8 mouse cellular contexts compared by ENCODE assay signal in the genomic region with DNA sequence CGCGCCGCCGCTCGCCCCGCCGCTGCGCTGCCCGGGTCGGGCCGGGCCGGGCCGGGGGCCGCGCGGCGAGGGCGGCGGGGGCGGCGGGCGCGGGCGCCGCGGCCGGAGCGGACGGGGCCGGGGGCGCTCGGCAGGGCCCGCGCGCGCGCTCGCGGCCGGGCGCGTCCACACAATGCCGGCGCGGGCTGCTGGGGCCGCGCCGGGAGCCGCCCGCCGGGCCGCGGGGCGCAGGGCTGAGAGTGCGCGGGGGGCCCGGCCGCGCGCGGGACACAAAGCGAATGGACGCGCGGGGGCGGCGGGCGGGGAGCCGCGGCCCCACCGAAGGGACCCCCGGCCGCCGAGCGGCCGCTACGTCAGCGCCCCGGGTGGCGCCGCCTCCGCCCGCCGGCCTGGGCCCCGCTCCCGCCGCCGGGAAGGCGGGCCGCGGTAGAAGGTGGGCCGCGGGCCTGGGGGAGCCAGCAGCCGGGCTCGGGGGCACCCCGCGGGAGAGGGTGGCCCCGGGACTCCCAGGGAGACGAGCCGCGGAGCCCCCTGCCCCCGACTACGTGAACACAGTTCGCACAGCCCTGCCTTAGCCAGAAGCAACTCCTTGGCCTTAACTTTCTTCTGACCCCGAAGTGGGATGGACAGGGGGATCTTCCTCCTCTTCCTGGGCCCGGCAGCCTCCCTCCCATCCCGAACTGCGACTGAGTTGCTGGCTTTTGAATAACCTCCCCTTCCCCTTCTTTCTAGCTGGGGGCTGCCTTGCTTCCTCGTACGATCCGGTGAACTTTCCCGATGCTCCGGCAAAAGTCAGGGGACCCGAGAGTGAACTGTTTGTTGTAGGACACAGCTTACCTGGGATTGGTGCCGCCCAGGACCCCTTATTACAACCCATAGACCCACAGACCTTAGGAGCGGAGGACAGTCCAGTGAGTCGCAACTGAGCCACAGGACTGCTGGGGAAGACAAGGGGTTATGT. TPM values are rescaled to one million over a fixed set of nuclear protein-coding genes. Genes with fewer than 3 reads are reported as not detected.
DNase-seq lines count a peak whose midpoint lies in the region; ATAC-seq and TF ChIP-seq lines count a peak whose summit lies in the region.

A gene (minus strand): TSS at position 349 of the 961 bp plus-strand sequence.

- H3K27ac ChIP-seq in embryonic facial prominence, embryonic 13.5 days: peak within 1 kb of the TSS; percentile 93
- H3K27ac ChIP-seq in heart, embryonic 11.5 days (ENCODE audit: low read depth, low read length): peak within 1 kb of the TSS; percentile 80
- peak within 1 kb of the TSS; percentile 93 for H3K27ac ChIP-seq in kidney, postnatal 0 days
- peak within 1 kb of the TSS; percentile 95 for H3K27ac ChIP-seq in lung, embryonic 14.5 days (ENCODE audit: low read depth)

- H3K4me3 ChIP-seq in embryonic facial prominence, embryonic 13.5 days: peak within 1 kb of the TSS; percentile 92
- H3K4me3 ChIP-seq in heart, embryonic 11.5 days (ENCODE audit: low read depth, low read length): peak within 1 kb of the TSS; percentile 93
- peak within 1 kb of the TSS; percentile 95 for H3K4me3 ChIP-seq in kidney, postnatal 0 days (replicated peaks; ENCODE audit: low read depth, low read length)
- peak within 1 kb of the TSS; percentile 88 for H3K4me3 ChIP-seq in lung, embryonic 14.5 days (ENCODE audit: low read depth, low read length)

- H3K4me2 ChIP-seq in embryonic facial prominence, embryonic 13.5 days: peak within 1 kb of the TSS; percentile 83
- peak within 1 kb of the TSS; percentile 96 for H3K4me2 ChIP-seq in heart, embryonic 11.5 days
- peak within 1 kb of the TSS; percentile 85 for H3K4me2 ChIP-seq in kidney, postnatal 0 days (ENCODE audit: low read length)
- H3K4me2 ChIP-seq in lung, embryonic 14.5 days: peak within 1 kb of the TSS; percentile 94

- no peaks in the 10 kb centered on the region for H3K9me3 ChIP-seq in embryonic facial prominence, embryonic 13.5 days
- H3K9me3 ChIP-seq in heart, embryonic 11.5 days (replicated peaks; ENCODE audit: control insufficient read depth, low read length): no peaks in the 10 kb centered on the region
- no peaks in the 10 kb centered on the region for H3K9me3 ChIP-seq in kidney, postnatal 0 days (replicated peaks; ENCODE audit: low read length)
- H3K9me3 ChIP-seq in lung, embryonic 14.5 days (ENCODE audit: low read depth, low read length): no peaks in the 10 kb centered on the region

- under 1% methylated on average over 70 of the region's 117 CpGs for WGBS in embryonic facial prominence, embryonic 13.5 days
- under 1% methylated on average over 36 of the region's 117 CpGs for WGBS in heart, embryonic 11.5 days (ENCODE audit: insufficient replicate concordance)
- WGBS in kidney, postnatal 0 days: 1% methylated on average over 42 of the region's 117 CpGs
- 1% methylated on average over 62 of the region's 117 CpGs for WGBS in lung, embryonic 14.5 days

- no peak for TF ChIP-seq CTCF in kidney, postnatal 0 days (IDR thresholded peaks at IDR 0.05; ENCODE audit: low read depth)
- no peak for TF ChIP-seq CTCF in lung, embryonic 14.5 days (IDR thresholded peaks at IDR 0.05; ENCODE audit: low read depth)

- peaks cover 34% of the 10 kb centered on the region for H3K4me1 ChIP-seq in embryonic facial prominence, embryonic 13.5 days
- peaks cover 27% of the 10 kb centered on the region for H3K4me1 ChIP-seq in heart, embryonic 11.5 days (ENCODE audit: control insufficient read depth, insufficient read depth, low read length)
- peaks cover 21% of the 10 kb centered on the region for H3K4me1 ChIP-seq in kidney, postnatal 0 days (replicated peaks; ENCODE audit: insufficient read depth, low read length)
- H3K4me1 ChIP-seq in lung, embryonic 14.5 days (ENCODE audit: insufficient read depth): peaks cover 15% of the 10 kb centered on the region

- peaks cover 4% of the 10 kb centered on the region for H3K36me3 ChIP-seq in embryonic facial prominence, embryonic 13.5 days
- H3K36me3 ChIP-seq in heart, embryonic 11.5 days (ENCODE audit: control insufficient read depth, insufficient read depth, low read length): 0 out of 2 replicates have a peak, but pooled peaks cover 2% of the 10 kb centered on the region
- H3K36me3 ChIP-seq in kidney, postnatal 0 days (ENCODE audit: insufficient read depth, low read length): no peaks in the 10 kb centered on the region
- H3K36me3 ChIP-seq in lung, embryonic 14.5 days (ENCODE audit: insufficient read depth): no peaks in the 10 kb centered on the region

- peak; percentile 58 for DNase-seq in CD4-positive, CD25-positive, alpha-beta regulatory T cell, adult 2 months (ENCODE audit: low read depth, low spot score)
- DNase-seq in R1 (ENCODE audit: low read depth, low spot score): peak; percentile 71
- peak; percentile 70 for DNase-seq in kidney, postnatal 0 days (ENCODE audit: low spot score)
- DNase-seq in lung, embryonic 14.5 days: peak; percentile 68
- no peak for DNase-seq in c-Kit-positive CD71-positive TER-119-positive erythroid progenitor cells, embryonic 14.5 days (ENCODE audit: low spot score)

- no peaks in the 10 kb centered on the region for H3K27me3 ChIP-seq in embryonic facial prominence, embryonic 13.5 days
- no peaks in the 10 kb centered on the region for H3K27me3 ChIP-seq in heart, embryonic 11.5 days (ENCODE audit: control insufficient read depth, insufficient read depth, low read length)
- no peaks in the 10 kb centered on the region for H3K27me3 ChIP-seq in kidney, postnatal 0 days (ENCODE audit: insufficient read depth, low read length)
- no peaks in the 10 kb centered on the region for H3K27me3 ChIP-seq in lung, embryonic 14.5 days (ENCODE audit: insufficient read depth, low read length)

- peak within 1 kb of the TSS; percentile 99 for H3K9ac ChIP-seq in embryonic facial prominence, embryonic 13.5 days
- H3K9ac ChIP-seq in heart, embryonic 11.5 days (ENCODE audit: low read depth, low read length): peak within 1 kb of the TSS; percentile 98
- peak within 1 kb of the TSS; percentile 99 for H3K9ac ChIP-seq in kidney, postnatal 0 days (ENCODE audit: low read depth, low read length)
- peak within 1 kb of the TSS; percentile 99 for H3K9ac ChIP-seq in lung, embryonic 14.5 days

- peak; percentile 56; the same call in 1 of the 2 replicates for ATAC-seq in embryonic facial prominence, embryonic 13.5 days (ENCODE audit: insufficient number of reproducible peaks, insufficient read depth, low FRiP score, low TSS enrichment, low read depth)
- ATAC-seq in heart, embryonic 11.5 days (replicated peaks; ENCODE audit: insufficient number of reproducible peaks, low FRiP score, low TSS enrichment): peak; percentile 48; the same call in 1 of the 2 replicates
- peak; percentile 33 for ATAC-seq in kidney, postnatal 0 days (replicated peaks; ENCODE audit: low FRiP score, low read depth)
- peak; percentile 42 for ATAC-seq in lung, embryonic 14.5 days (ENCODE audit: insufficient read depth)
- ATAC-seq in neutrophil, adult 5-6 weeks (ENCODE audit: extremely low read depth, insufficient number of reproducible peaks, low FRiP score, poor library complexity, severe bottlenecking): no peak

RNA-seq across cellular contexts. Expression of the gene that starts here (rescaled TPM):
- polyA plus RNA-seq in embryonic facial prominence, embryonic 13.5 days (2015; fragmentation: Nextera tagmentation; extraction: Ambion mirVana): 11.5 and 11.6 TPM in 2 replicates
- polyA plus RNA-seq in heart, embryonic 11.5 days (2014; fragmentation: Nextera tagmentation; extraction: Ambion mirVana): 5.3 and 7.5 TPM in 2 replicates
- 5.3 and 5.4 TPM in 2 replicates for polyA plus RNA-seq in kidney, postnatal 0 days (2015; fragmentation: Nextera tagmentation; extraction: Ambion mirVana)
- 11.1 and 12.2 TPM in 2 replicates for polyA plus RNA-seq in lung, embryonic 14.5 days (2014; fragmentation: Nextera tagmentation; extraction: Ambion mirVana)
- 15.7 and 19.0 TPM in 2 replicates for total RNA-seq in neutrophil, adult 5-6 weeks (2017)
